Mouse (Mus musculus): Measurements from ENCODE around the gene Apol6. TPM values are rescaled to one million over a fixed set of nuclear protein-coding genes. Genes with fewer than 3 reads are reported as not detected.
A peak's percentile ranks its signal among the peaks of the same experiment; 100 is the strongest.
"Not testable (repeated sequence)": the region's sequence is repeated elsewhere in the genome, so short reads cannot be mapped to it uniquely, and the experiment has no call there.

Gene Apol6
- total and polyA plus RNA-seq, 3 experiments, result not detected

DNA sequence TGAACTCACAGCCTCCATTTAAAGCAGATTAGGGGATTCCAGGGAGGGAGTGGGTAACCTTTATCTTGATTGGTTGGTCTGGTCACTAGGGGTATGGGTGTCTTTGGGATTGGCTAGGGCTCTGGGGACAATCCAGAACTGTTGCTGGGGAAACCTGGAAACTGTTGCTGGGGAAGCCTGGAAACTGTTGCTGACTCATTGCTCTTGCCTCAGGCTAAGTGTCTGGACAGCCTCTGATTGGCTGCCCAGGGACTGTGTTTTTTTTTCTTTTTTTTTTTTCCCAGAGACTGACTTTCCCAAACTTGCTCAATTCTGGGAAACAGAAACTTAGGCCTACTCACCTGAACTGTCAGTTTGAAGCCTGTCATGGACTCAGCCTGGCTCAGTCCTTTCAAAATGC lies 14.0 kb downstream of the Apol6 start (continued):
- TF ChIP-seq SMC3 (IDR thresholded peaks at IDR 0.05; ENCODE audit: low read depth, low read length), result no peak

DNA sequence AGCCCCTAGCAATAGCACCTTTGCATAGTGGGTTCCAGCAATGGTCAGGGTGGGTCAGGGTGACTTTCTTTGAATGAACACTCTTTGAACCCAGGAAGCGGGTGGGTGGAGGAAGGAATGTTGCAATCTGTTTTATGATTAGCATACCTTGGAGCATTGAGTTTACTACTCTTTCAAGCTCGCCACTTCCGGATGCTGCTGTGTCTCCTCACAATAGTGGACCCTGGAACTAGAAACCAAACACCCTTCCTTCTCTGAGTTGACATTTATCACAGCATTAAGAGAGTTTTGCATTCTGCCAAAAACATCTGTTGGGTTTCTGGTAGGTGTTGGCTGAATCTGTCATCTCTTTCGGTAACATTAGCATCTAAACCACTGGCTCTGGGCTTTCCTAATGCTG lies 14.9 kb downstream of the Apol6 start:
- peaks cover 2 to 11% of the 10 kb centered on the region in 2 experiments; a peak in 3 of 4 replicates for H3K4me1 ChIP-seq (ENCODE audit: control insufficient read depth in 1 of 2, insufficient read depth in 2 of 2, low read length in 2 of 2)
- not testable (repeated sequence) for H3K27me3 ChIP-seq (ENCODE audit: control insufficient read depth in 1 of 2, insufficient read depth in 2 of 2, low read length in 2 of 2); H3K9ac ChIP-seq (ENCODE audit: control insufficient read depth, low read depth, low read length, poor library complexity, severe bottlenecking); H3K79me2 ChIP-seq (ENCODE audit: control insufficient read depth, insufficient read depth, low read length, poor library complexity); H3K9me3 ChIP-seq (replicated peaks; ENCODE audit: insufficient read depth, low read length); DNase-seq (ENCODE audit: low read depth, low spot score); H3K36me3 ChIP-seq (ENCODE audit: control insufficient read depth in 1 of 2, insufficient read depth in 2 of 2, low read length in 2 of 2); H3K27ac ChIP-seq (ENCODE audit: control insufficient read depth, low read depth, low read length); H3K4me3 ChIP-seq (ENCODE audit: control insufficient read depth in 1 of 2, insufficient read depth in 1 of 2, low read depth in 2 of 2, low read length in 2 of 2)

DNA sequence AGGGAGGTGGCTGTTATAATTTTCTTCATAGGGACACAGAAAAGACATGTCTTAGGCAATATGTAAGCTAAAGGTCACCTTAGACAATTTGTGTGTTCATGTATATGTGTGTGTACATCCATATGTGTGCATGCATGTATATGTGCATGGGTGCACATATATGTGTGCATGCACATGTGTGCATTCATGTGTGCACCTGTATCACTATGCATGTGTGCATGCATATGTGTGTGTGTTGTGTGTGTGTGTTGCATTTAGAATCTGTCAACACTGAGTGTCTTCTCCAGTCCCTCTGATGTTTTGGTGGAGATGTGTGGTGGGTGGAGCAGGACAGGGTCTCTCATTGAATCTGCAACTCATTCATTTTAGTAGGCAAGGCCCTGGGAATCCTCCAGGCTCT lies 18.2 kb downstream of the Apol6 start:
- no peak overlapping the region for H3K9ac ChIP-seq (ENCODE audit: control insufficient read depth, low read depth, low read length, poor library complexity, severe bottlenecking)
- H3K79me2 ChIP-seq (ENCODE audit: control insufficient read depth, insufficient read depth, low read length, poor library complexity), result no peaks in the 10 kb centered on the region
- H3K4me1 ChIP-seq (ENCODE audit: control insufficient read depth in 1 of 2, insufficient read depth in 2 of 2, low read length in 2 of 2), result peaks cover 2 to 3% of the 10 kb centered on the region in 2 experiments; a peak in 3 of 4 replicates
- no peaks in the 10 kb centered on the region for H3K27me3 ChIP-seq (ENCODE audit: control insufficient read depth in 1 of 2, insufficient read depth in 2 of 2, low read length in 2 of 2)
- no peaks in the 10 kb centered on the region for H3K9me3 ChIP-seq (replicated peaks; ENCODE audit: insufficient read depth, low read length)
- TF ChIP-seq POLR2AphosphoS5 (IDR thresholded peaks at IDR 0.05; ENCODE audit: borderline replicate concordance, low read depth, low read length) (peak; percentile 31; the same call in 1 of the 2 replicates), MAX (IDR thresholded peaks at IDR 0.05; ENCODE audit: low read length) (no peak)
- peaks cover 0 to under 1% of the 10 kb centered on the region in 2 experiments; a peak in 1 of 4 replicates for H3K36me3 ChIP-seq (ENCODE audit: control insufficient read depth in 1 of 2, insufficient read depth in 2 of 2, low read length in 2 of 2)
- DNase-seq (ENCODE audit: low read depth, low spot score), result no peak
- H3K4me3 ChIP-seq (ENCODE audit: control insufficient read depth in 1 of 2, insufficient read depth in 1 of 2, low read depth in 2 of 2, low read length in 2 of 2), result no peak overlapping the region
- no peak overlapping the region for H3K27ac ChIP-seq (ENCODE audit: control insufficient read depth, low read depth, low read length)

DNA sequence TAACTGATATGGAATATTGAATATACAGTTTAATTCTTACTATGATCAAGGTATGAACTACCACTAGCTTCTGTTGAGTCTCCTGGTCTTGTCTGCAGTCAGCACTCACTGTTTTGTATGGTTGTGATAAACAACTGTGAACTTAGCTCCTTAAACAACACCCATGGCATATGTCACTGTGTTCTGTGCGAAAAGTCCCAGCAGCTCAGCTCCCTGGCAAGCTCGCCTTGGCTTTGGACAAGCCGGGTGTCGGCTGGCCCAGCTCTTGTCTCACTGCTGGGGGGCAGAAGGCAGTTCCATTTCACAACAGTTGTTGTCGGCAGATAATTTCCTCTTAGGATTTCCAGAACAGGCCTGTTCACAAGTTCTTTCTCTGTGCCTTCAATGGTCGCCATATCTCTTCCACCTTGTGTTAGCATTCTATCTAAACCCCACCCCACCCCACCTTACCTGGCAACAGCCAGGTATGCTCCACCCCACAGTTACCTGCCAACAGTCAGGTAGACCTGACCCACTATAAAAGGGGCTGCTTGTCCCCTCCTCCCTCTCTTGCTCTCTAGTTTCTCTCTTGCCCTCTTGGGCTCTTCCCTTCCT lies 20.8 kb downstream of the Apol6 start:
- H3K79me2 ChIP-seq (ENCODE audit: control insufficient read depth, insufficient read depth, low read length, poor library complexity), result no peaks in the 10 kb centered on the region
- H3K27ac ChIP-seq (ENCODE audit: control insufficient read depth, low read depth, low read length), result no peak overlapping the region
- no peaks in the 10 kb centered on the region for H3K9me3 ChIP-seq (replicated peaks; ENCODE audit: insufficient read depth, low read length)
- H3K4me3 ChIP-seq (ENCODE audit: control insufficient read depth in 1 of 2, insufficient read depth in 1 of 2, low read depth in 2 of 2, low read length in 2 of 2), result no peak overlapping the region
- no peak for TF ChIP-seq NRF1 (IDR thresholded peaks at IDR 0.05; ENCODE audit: insufficient read depth, low read depth, low read length, poor library complexity, severe bottlenecking)
- H3K27me3 ChIP-seq (ENCODE audit: control insufficient read depth in 1 of 2, insufficient read depth in 2 of 2, low read length in 2 of 2), result no peaks in the 10 kb centered on the region; a peak in 1 of 4 replicates
- H3K36me3 ChIP-seq (ENCODE audit: control insufficient read depth in 1 of 2, insufficient read depth in 2 of 2, low read length in 2 of 2), result no peaks in the 10 kb centered on the region; a peak in 1 of 4 replicates
- peaks cover 0 to 9% of the 10 kb centered on the region in 2 experiments; a peak in 2 of 4 replicates for H3K4me1 ChIP-seq (ENCODE audit: control insufficient read depth in 1 of 2, insufficient read depth in 2 of 2, low read length in 2 of 2)
- DNase-seq (ENCODE audit: low read depth, low spot score), result no peak
- H3K9ac ChIP-seq (ENCODE audit: control insufficient read depth, low read depth, low read length, poor library complexity, severe bottlenecking), result no peak overlapping the region

DNA sequence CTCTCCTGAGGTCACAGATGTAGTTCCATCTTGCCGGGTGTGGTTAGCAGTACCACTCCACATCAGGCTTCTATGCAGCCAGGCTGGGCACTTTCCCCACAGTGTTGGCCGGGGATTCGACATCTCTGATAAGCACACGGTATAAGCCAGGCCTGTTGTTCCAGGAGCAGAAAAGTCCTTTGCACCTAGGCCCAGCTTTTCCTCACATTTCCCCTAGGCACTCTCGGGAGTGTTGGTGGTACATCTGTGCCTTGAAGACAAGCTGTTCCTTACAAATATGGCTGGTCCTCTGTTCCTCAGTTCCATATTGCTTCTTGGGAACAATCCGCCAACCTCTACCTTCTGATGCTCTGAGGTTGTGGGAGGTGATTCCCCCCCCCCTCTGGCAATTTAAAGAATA lies 21.7 kb downstream of the Apol6 start:
- H3K27ac ChIP-seq (ENCODE audit: control insufficient read depth, low read depth, low read length), result no peak overlapping the region
- no peaks in the 10 kb centered on the region; a peak in 1 of 4 replicates for H3K36me3 ChIP-seq (ENCODE audit: control insufficient read depth in 1 of 2, insufficient read depth in 2 of 2, low read length in 2 of 2)
- no peaks in the 10 kb centered on the region for H3K79me2 ChIP-seq (ENCODE audit: control insufficient read depth, insufficient read depth, low read length, poor library complexity)
- peaks cover 0 to 9% of the 10 kb centered on the region in 2 experiments; a peak in 2 of 4 replicates for H3K4me1 ChIP-seq (ENCODE audit: control insufficient read depth in 1 of 2, insufficient read depth in 2 of 2, low read length in 2 of 2)
- no peaks in the 10 kb centered on the region; a peak in 1 of 4 replicates for H3K27me3 ChIP-seq (ENCODE audit: control insufficient read depth in 1 of 2, insufficient read depth in 2 of 2, low read length in 2 of 2)
- H3K9ac ChIP-seq (ENCODE audit: control insufficient read depth, low read depth, low read length, poor library complexity, severe bottlenecking), result no peak overlapping the region
- H3K9me3 ChIP-seq (replicated peaks; ENCODE audit: insufficient read depth, low read length), result no peaks in the 10 kb centered on the region
- no peak for DNase-seq (ENCODE audit: low read depth, low spot score)
- no peak overlapping the region for H3K4me3 ChIP-seq (ENCODE audit: control insufficient read depth in 1 of 2, insufficient read depth in 1 of 2, low read depth in 2 of 2, low read length in 2 of 2)
- TF ChIP-seq HCFC1 (IDR thresholded peaks at IDR 0.05; ENCODE audit: low read depth, low read length) (no peak), NELFE (IDR thresholded peaks at IDR 0.05; ENCODE audit: low read depth, low read length) (no peak), MXI1 (IDR thresholded peaks at IDR 0.05; ENCODE audit: low read depth, low read length) (no peak), TCF12 (IDR thresholded peaks at IDR 0.05; ENCODE audit: low read depth, low read length) (no peak), EP300 (IDR thresholded peaks at IDR 0.05; ENCODE audit: low read depth in 1 of 2, low read length in 2 of 2) (no peak), USF2 (IDR thresholded peaks at IDR 0.05; ENCODE audit: borderline replicate concordance in 1 of 2, insufficient read depth in 1 of 2, low read depth in 1 of 2, low read length in 2 of 2) (no peak), ZNF384 (IDR thresholded peaks at IDR 0.05; ENCODE audit: low read depth, low read length) (no peak), ELF1 (IDR thresholded peaks at IDR 0.05; ENCODE audit: low read depth, low read length) (no peak), RCOR1 (IDR thresholded peaks at IDR 0.05; ENCODE audit: low read depth, low read length) (no peak), MYB (IDR thresholded peaks at IDR 0.05; ENCODE audit: low read depth, low read length) (no peak), GATA1 (IDR thresholded peaks at IDR 0.05; ENCODE audit: low read depth, low read length) (no peak)

Data from MEL (cell line).